Mouse (Mus musculus) testis, adult 2 months (tissue): Measurements from ENCODE around the gene Synm. TPM values are rescaled to one million over a fixed set of nuclear protein-coding genes. Genes with fewer than 3 reads are reported as not detected.

Experiments used
- H3K27ac ChIP-seq: fragments of 200-500 bp; 2 replicates; pipeline ENCODE4 v1.5.1; 2012; ENCODE audit warnings: low read depth, low read length; ENCODE audit not compliant: control insufficient read depth, insufficient read depth
- H3K27me3 ChIP-seq: fragments of 200-500 bp; 2 replicates; pipeline ENCODE4 v1.6.1; 2012; ENCODE audit warnings: mild to moderate bottlenecking, low read length, moderate library complexity; ENCODE audit not compliant: control insufficient read depth, insufficient read depth
- H3K36me3 ChIP-seq: fragments of 200-500 bp; 2 replicates; pipeline ENCODE4 v1.6.1; 2012; ENCODE audit warnings: mild to moderate bottlenecking, low read length; ENCODE audit not compliant: control insufficient read depth, insufficient read depth
- H3K4me1 ChIP-seq: fragments of 200-500 bp; 2 replicates; pipeline ENCODE4 v1.6.1; 2012; ENCODE audit warnings: low read length; ENCODE audit not compliant: control insufficient read depth, insufficient read depth
- H3K4me3 ChIP-seq: fragments of 200-500 bp; 2 replicates; pipeline ENCODE4 v1.5.1; 2012; ENCODE audit warnings: low read depth, mild to moderate bottlenecking, low read length, moderate library complexity, mixed read lengths; ENCODE audit not compliant: control insufficient read depth
- CTCF ChIP-seq: fragments of 200-500 bp; IDR thresholded peaks from 2 replicates; pipeline ENCODE4 v1.5.1; 2012; ENCODE audit warnings: low read depth, mild to moderate bottlenecking, inconsistent platforms, low read length, moderate library complexity; ENCODE audit not compliant: control insufficient read depth, insufficient read depth, insufficient replicate concordance
- POLR2A ChIP-seq: fragments of 200-500 bp; IDR thresholded peaks from 2 replicates; pipeline ENCODE4 v1.6.1; 2012; ENCODE audit warnings: low read depth, mild to moderate bottlenecking, inconsistent platforms, low read length, moderate library complexity; ENCODE audit not compliant: control insufficient read depth
- polyA plus RNA-seq: library from polyadenylated mRNA; depleted of rRNA; stranded (reverse); fragments of >200 nt; gene quantifications from 2 replicates; pipeline ENCODE4 v1.2.3, GENCODE M21; 2012

The Synm gene
- polyA plus RNA-seq, 1 experiment: 3.3 TPM

GRCm38 (mm10) chr7:67730431-67731110 lies 29.0 kb downstream of the Synm start:
- H3K27ac ChIP-seq: no peak overlapping the region
- H3K4me1 ChIP-seq: no peaks in the 10 kb centered on the region; the same call in 1 of the 2 replicates
- H3K36me3 ChIP-seq: no peaks in the 10 kb centered on the region
- H3K27me3 ChIP-seq: no peaks in the 10 kb centered on the region
- TF ChIP-seq CTCF (no peak), POLR2A (no peak)
- H3K4me3 ChIP-seq: no peak overlapping the region

DNA sequence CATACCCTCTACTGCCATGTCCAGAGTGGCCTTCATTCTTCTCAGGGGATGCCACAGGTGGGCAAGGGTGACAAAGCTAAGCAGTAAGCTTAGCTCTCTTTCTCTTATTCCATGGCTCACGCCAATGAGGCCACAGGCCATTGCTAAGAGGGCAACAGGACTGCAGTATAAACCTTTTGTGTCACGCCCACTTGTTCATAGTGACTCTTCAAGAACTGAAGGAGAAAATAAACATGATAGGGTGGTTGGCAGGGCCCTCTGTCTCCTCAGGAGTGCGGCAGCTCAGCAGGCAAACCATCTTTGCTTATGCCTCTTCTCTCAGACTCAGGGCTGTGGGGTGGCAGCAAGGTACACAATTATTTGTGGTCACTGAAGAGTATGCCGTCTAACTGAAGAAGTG lies 30.7 kb downstream of the Synm start:
- Histone ChIP-seq H3K27ac (no peak overlapping the region), H3K4me1 (no peaks in the 10 kb centered on the region; the same call in 1 of the 2 replicates), H3K4me3 (no peak overlapping the region), H3K27me3 (no peaks in the 10 kb centered on the region), H3K36me3 (no peaks in the 10 kb centered on the region)
- TF ChIP-seq POLR2A (no peak), CTCF (no peak)

GRCm38 (mm10) chr7:67728203-67728602 lies 31.3 kb downstream of the Synm start:
- H3K4me3 ChIP-seq: no peak overlapping the region
- H3K27ac ChIP-seq: no peak overlapping the region
- TF ChIP-seq CTCF: no peak
- TF ChIP-seq POLR2A: no peak
- no peaks in the 10 kb centered on the region; the same call in 1 of the 2 replicates for H3K4me1 ChIP-seq
- H3K27me3 ChIP-seq: no peaks in the 10 kb centered on the region
- H3K36me3 ChIP-seq: no peaks in the 10 kb centered on the region

DNA sequence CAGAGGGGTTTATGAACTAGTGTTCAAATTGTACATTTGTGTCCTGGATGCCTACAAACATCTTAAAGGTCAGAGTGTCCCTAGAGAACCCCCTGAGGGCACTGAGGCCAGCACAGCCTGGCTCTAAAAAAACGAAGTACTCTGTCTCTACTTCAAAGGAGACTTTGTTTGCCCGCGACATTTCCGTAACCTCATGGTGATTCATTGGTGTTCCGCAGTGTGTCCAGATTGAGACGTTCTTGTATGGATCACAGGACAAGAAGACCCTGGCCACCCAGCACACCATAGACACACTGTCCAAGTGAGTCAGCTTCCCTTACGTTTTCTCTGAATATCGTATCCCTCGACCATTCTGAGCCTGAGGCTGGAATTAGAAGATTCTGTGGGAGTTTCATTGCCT lies 34.5 kb downstream of the Synm start:
- no peak overlapping the region for H3K4me3 ChIP-seq
- H3K4me1 ChIP-seq: no peaks in the 10 kb centered on the region; the same call in 1 of the 2 replicates
- H3K36me3 ChIP-seq: no peaks in the 10 kb centered on the region
- H3K27ac ChIP-seq: no peak overlapping the region
- no peaks in the 10 kb centered on the region for H3K27me3 ChIP-seq
- TF ChIP-seq CTCF: no peak
- no peak for TF ChIP-seq POLR2A

- H3K27ac ChIP-seq: no peak overlapping the region
- H3K4me1 ChIP-seq: no peaks in the 10 kb centered on the region; the same call in 1 of the 2 replicates
- TF ChIP-seq POLR2A (no peak), CTCF (no peak)
- no peaks in the 10 kb centered on the region for H3K36me3 ChIP-seq
- H3K27me3 ChIP-seq: no peaks in the 10 kb centered on the region
- no peak overlapping the region for H3K4me3 ChIP-seq
Measured at GRCm38 (mm10) chr7:67724536-67724935, 35.0 kb downstream of the Synm start.

GRCm38 (mm10) chr7:67722163-67722562 lies 37.4 kb downstream of the Synm start:
- H3K36me3 ChIP-seq: no peaks in the 10 kb centered on the region
- no peak for TF ChIP-seq CTCF
- TF ChIP-seq POLR2A: no peak
- H3K27me3 ChIP-seq: no peaks in the 10 kb centered on the region
- no peak overlapping the region for H3K4me3 ChIP-seq
- H3K4me1 ChIP-seq: no peaks in the 10 kb centered on the region
- no peak overlapping the region for H3K27ac ChIP-seq

- TF ChIP-seq POLR2A: no peak
- no peak for TF ChIP-seq CTCF
- Histone ChIP-seq H3K27me3 (no peaks in the 10 kb centered on the region), H3K36me3 (no peaks in the 10 kb centered on the region), H3K4me3 (no peak overlapping the region), H3K4me1 (no peaks in the 10 kb centered on the region), H3K27ac (no peak overlapping the region)
Measured at GRCm38 (mm10) chr7:67718804-67719203, 40.7 kb downstream of the Synm start.

DNA sequence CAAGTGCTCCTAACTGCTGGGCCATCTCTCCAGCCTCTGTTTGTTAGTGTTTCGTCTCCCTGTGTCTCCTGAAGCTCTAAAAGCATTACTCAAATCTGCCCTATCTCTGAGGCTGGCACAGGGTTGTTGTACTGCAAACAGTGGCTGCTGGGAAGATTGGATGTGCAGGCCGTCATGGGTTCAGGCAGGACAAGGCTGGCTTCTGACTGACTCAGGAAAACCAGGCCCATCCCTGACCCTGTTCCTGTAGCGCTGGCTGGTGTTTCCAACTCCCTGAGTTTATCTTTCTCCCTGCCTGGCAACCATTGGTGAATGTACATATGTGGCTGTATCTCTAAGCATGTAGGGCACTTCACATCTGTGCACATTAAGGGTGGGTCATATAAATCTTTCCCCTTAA lies 42.0 kb downstream of the Synm start:
- no peaks in the 10 kb centered on the region for H3K36me3 ChIP-seq
- no peak overlapping the region for H3K27ac ChIP-seq
- H3K4me1 ChIP-seq: no peaks in the 10 kb centered on the region
- no peaks in the 10 kb centered on the region for H3K27me3 ChIP-seq
- no peak overlapping the region for H3K4me3 ChIP-seq
- no peak for TF ChIP-seq CTCF
- no peak for TF ChIP-seq POLR2A
